Mouse (Mus musculus): ENCODE data around the gene Apba1.

Apba1 gene

DNA sequence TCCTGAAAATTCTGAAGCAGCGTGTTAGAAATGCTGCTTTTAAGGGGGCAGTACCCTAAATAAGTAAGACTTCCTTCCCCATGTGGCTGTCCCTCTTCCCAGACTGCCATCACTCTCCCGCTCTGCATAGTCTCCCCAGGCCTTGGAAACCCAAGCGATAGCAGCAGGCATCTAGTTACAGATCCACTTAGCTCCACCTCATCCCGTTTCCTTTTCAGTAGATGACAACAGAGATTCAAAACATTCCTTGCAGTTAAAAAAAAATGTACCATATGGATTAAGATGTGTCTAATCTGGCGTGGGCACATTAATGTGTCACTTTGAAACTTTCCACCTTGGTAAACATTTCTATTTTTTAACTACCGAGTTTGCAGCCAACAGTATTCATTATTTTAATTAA is 48.1 kb downstream of the Apba1 start:
- DNase-seq (ENCODE audit: low spot score in 2 of 2): no peak

- no peak for DNase-seq (ENCODE audit: low spot score in 2 of 2)
Measured at GRCm38 (mm10) chr19:23807371-23807770, 48.7 kb downstream of the Apba1 start.

- DNase-seq (ENCODE audit: low spot score in 2 of 2): no peak
Measured at GRCm38 (mm10) chr19:23809236-23809635, 50.5 kb downstream of the Apba1 start.

- no peak for DNase-seq (ENCODE audit: low spot score in 2 of 2)
Measured at GRCm38 (mm10) chr19:23810512-23810911, 51.8 kb downstream of the Apba1 start.

- DNase-seq (ENCODE audit: low spot score in 2 of 2): no peak
Measured at GRCm38 (mm10) chr19:23810976-23811375, 52.3 kb downstream of the Apba1 start.

DNA sequence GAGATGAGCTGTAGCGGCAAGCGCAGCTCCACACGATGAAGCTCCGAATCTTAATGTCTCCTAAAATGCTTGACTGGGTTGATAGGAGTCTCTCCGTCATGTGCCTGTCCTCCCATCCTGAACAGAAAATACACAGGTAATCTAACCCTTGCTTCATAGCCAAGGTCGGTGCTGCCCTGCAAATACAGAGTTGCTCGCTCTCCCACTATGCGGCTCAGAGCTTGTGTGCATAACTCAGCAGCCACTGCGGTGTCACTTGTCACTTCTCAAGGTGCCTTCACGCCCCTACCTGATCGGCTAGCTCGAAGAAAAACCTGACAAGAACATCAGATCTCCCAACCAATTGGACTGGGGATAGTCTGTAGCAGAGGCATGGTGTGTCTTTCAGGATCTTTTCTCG is 58.1 kb downstream of the Apba1 start:
- DNase-seq (ENCODE audit: low spot score in 2 of 2): no peak

GRCm38 (mm10) chr19:23817196-23817595 is 58.5 kb downstream of the Apba1 start:
- DNase-seq (ENCODE audit: low spot score in 2 of 2): no peak

GRCm38 (mm10) chr19:23819882-23820281 is 61.2 kb downstream of the Apba1 start:
- no peak for DNase-seq (ENCODE audit: low spot score in 2 of 2)

DNA sequence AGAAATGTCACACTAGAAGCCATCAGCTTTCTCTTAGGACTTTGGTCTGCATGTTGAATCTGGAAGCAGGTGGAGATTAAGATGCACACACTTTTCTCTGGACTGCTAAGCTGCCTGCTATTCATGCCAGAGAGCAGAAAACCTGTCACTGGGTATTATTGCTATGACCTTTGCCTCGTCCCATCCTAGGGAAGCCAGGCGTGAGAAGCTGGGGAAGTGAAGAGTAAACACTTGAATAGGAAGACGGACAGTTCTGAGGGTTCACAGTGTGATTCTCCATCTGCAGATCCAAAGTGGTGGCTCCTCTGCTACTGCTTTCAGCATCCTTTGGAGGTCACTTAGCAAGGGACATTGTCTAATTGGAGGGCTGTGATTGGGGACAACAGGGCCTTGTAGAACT is 63.8 kb downstream of the Apba1 start:
- DNase-seq (ENCODE audit: low spot score in 2 of 2): no peak

GRCm38 (mm10) chr19:23823533-23823932 is 64.8 kb downstream of the Apba1 start:
- DNase-seq (ENCODE audit: low spot score in 2 of 2): no peak

GRCm38 (mm10) chr19:23826251-23826650 is 67.6 kb downstream of the Apba1 start:
- no peak for DNase-seq (ENCODE audit: low spot score in 2 of 2)

GRCm38 (mm10) chr19:23830761-23831160 is 72.1 kb downstream of the Apba1 start:
- DNase-seq (ENCODE audit: low spot score in 2 of 2): no peak

- DNase-seq (ENCODE audit: low spot score in 2 of 2): no peak
Measured at GRCm38 (mm10) chr19:23833685-23834682, 75.3 kb downstream of the Apba1 start.

- DNase-seq (ENCODE audit: low spot score in 2 of 2): no peak
Measured at GRCm38 (mm10) chr19:23834721-23835120, 76.0 kb downstream of the Apba1 start.

- DNase-seq (ENCODE audit: low spot score in 2 of 2): no peak
Measured at GRCm38 (mm10) chr19:23855832-23856231, 97.1 kb downstream of the Apba1 start.

DNA sequence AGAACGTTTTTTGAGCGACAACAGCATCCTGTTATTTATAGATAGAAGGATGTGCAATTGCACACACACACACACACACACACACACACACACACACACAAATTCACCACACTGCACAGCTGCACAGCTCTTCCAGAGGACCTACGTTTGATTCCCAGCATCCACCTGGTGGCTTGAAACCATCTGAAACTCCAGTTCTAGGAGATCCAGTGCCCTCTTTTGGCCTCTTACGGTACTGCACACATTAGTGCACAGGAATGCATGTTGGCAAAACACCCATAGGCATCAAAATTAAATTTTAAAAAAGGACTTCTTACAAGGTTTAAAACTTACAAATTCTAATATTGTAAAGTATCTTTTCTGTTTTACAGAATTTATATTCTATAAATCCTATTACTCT is 99.4 kb downstream of the Apba1 start:
- no peak for DNase-seq (ENCODE audit: low spot score in 2 of 2)

- no peak for DNase-seq (ENCODE audit: low spot score in 2 of 2)
Measured at GRCm38 (mm10) chr19:23858781-23859180, 100.1 kb downstream of the Apba1 start.

GRCm38 (mm10) chr19:23860151-23860820 is 101.6 kb downstream of the Apba1 start:
- DNase-seq (ENCODE audit: low spot score in 2 of 2): no peak

- no peak for DNase-seq (ENCODE audit: low spot score in 2 of 2)
Measured at GRCm38 (mm10) chr19:23862736-23863135, 104.0 kb downstream of the Apba1 start.

- no peak for DNase-seq (ENCODE audit: low spot score in 2 of 2)
Measured at GRCm38 (mm10) chr19:23863959-23864358, 105.3 kb downstream of the Apba1 start.

DNA sequence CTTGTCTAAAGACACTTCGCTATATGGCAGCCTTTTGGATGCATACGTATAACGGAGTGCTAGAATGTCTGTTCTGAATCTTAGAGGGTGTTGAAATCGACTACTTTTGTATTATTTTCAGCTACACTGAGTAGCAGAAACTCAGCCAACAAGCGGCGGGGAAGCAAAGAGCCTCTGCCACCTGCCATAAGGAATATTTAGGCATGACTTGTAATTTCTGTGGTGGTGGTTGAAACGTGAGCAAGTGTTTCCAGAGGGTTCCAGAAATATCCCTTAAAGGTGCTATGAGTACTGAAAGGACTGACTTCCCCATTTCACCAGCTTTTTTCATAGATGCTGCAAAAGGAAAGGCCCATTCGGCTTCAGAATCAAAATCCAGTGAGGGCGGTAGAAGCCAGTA is 107.4 kb downstream of the Apba1 start:
- no peak for DNase-seq (ENCODE audit: low spot score in 2 of 2)

DNA sequence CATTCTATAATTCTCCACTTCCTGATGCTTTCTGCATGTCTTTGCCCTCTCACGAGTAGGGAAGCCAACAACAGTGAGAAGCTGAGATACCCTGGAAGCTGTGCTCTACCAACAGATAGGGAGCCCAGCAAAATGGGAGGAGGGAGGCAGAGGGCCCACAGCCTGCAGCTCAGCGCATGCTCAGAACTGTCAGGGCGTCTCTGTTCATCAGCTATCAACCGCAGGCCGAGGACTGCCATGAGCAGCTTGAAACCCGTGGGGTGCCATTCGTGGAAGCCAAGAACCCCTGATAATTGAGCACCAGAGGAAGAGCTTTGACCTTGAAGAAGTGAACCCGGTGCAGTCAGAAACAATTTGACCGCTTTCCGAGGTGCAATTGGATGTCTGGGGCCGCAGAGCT is 108.4 kb downstream of the Apba1 start:
- DNase-seq (ENCODE audit: low spot score in 2 of 2): no peak

- DNase-seq (ENCODE audit: low spot score in 2 of 2): no peak
Measured at GRCm38 (mm10) chr19:23867589-23867988, 108.9 kb downstream of the Apba1 start.

All from frontal cortex, postnatal 25 days (tissue).